Mouse (Mus musculus): ENCODE results near the gene Micall2. TPM values are rescaled to one million over a fixed set of nuclear protein-coding genes. Genes with fewer than 3 reads are reported as not detected.

The Micall2 gene
- polyA plus RNA-seq, 1 experiment from 2014 or later, result 8.1 TPM

- ATAC-seq (ENCODE audit: low FRiP score), result peak; percentile 36; the same call in 1 of the 2 replicates
These were observed 67.6 kb downstream of the Micall2 start for GRCm38 (mm10) chr5:139668494-139668893.

DNA sequence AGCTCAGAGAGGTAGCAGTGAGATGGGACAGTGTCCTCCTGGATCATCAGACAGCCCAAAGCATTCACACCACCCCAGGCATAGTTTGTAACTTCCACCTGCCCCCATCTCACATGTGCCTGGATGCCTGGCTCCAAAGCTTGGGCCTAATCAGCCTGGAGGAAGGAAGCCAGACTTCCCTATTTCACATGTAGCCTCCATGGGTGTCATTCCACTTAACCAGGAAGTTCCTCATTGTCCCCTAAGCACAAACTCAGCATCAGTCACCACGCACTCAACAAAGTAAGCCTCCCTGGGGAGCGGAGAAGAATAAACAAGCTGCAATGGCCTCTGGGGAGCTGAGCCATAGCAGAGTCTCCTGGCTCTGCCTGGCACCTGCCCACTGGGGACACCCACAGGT is 69.6 kb downstream of the Micall2 start:
- ATAC-seq (ENCODE audit: low FRiP score), result no peak
- Histone ChIP-seq H3K4me1 (replicated peaks) (peaks cover 38% of the 10 kb centered on the region), H3K27ac (no peak overlapping the region), H3K9ac (no peak overlapping the region), H3K9me3 (no peaks in the 10 kb centered on the region), H3K27me3 (peaks cover 94% of the 10 kb centered on the region), H3K36me3 (no peaks in the 10 kb centered on the region), H3K4me2 (no peak overlapping the region), H3K4me3 (no peak overlapping the region)
- 37% methylated on average over 2 of the region's 2 CpGs for WGBS

More at GRCm38 (mm10) chr5:139668494-139668893, 67.6 kb downstream of the Micall2 start:
- under 1% methylated on average over 24 of the region's 24 CpGs for WGBS
- Histone ChIP-seq H3K36me3 (no peaks in the 10 kb centered on the region), H3K4me3 (peak overlapping the region; percentile 17; the same call in 1 of the 2 replicates), H3K27ac (no peak overlapping the region), H3K4me1 (replicated peaks) (peaks cover 38% of the 10 kb centered on the region), H3K4me2 (peak overlapping the region; percentile 41), H3K27me3 (peaks cover 98% of the 10 kb centered on the region), H3K9ac (0 out of 2 replicates have a peak overlapping the region, but pooled peaks have one; percentile 8), H3K9me3 (no peaks in the 10 kb centered on the region)

DNA sequence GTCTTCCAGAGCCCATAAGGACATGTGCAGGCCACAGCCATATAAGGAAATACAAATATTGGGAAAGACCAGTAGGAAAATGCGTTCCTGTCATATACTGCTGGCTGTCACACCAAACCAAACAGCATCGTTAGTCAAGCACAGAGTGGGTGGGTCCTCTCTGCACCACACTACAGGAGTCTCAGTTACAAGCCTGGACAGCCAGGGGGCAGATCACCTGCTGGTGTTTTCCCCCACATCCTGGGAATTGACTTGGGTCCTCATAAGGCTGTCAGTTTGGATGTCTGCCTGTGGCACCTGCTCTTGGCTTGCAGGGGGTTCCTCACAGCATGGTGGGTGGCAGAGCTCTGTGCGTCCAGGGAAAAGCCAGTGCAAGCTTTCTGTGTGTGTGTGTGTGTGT is 70.8 kb downstream of the Micall2 start:
- Histone ChIP-seq H3K36me3 (no peaks in the 10 kb centered on the region), H3K4me2 (no peak overlapping the region), H3K27me3 (peaks cover 94% of the 10 kb centered on the region), H3K9ac (no peak overlapping the region), H3K4me1 (replicated peaks) (peaks cover 38% of the 10 kb centered on the region), H3K27ac (no peak overlapping the region), H3K9me3 (no peaks in the 10 kb centered on the region), H3K4me3 (no peak overlapping the region)
- WGBS, result 61% methylated on average over 3 of the region's 3 CpGs
- ATAC-seq (ENCODE audit: low FRiP score), result no peak

- Histone ChIP-seq H3K27ac (no peak overlapping the region), H3K4me2 (no peak overlapping the region), H3K27me3 (peaks cover 84% of the 10 kb centered on the region), H3K9me3 (no peaks in the 10 kb centered on the region), H3K36me3 (no peaks in the 10 kb centered on the region), H3K4me1 (replicated peaks) (peaks cover 31% of the 10 kb centered on the region), H3K4me3 (no peak overlapping the region), H3K9ac (no peak overlapping the region)
- ATAC-seq (ENCODE audit: low FRiP score), result no peak
- WGBS, result 69% methylated on average over 7 of the region's 8 CpGs
These were observed 74.4 kb downstream of the Micall2 start for GRCm38 (mm10) chr5:139661713-139662112.

- Histone ChIP-seq H3K27ac (peak overlapping the region; percentile 4; the same call in 1 of the 2 replicates), H3K9ac (0 out of 2 replicates have a peak overlapping the region, but pooled peaks have one; percentile 36), H3K9me3 (no peaks in the 10 kb centered on the region), H3K4me2 (peak overlapping the region; percentile 34), H3K4me3 (peak overlapping the region; percentile 9; the same call in 1 of the 2 replicates), H3K27me3 (peaks cover 71% of the 10 kb centered on the region), H3K4me1 (replicated peaks) (peaks cover 23% of the 10 kb centered on the region), H3K36me3 (no peaks in the 10 kb centered on the region)
- 1% methylated on average over 18 of the region's 18 CpGs for WGBS
- no peak for ATAC-seq (ENCODE audit: low FRiP score)
These were observed 76.8 kb downstream of the Micall2 start for GRCm38 (mm10) chr5:139659307-139659706.

- ATAC-seq (ENCODE audit: low FRiP score), result 0 out of 2 replicates have a peak, but pooled peaks have one; percentile 32
- H3K4me1 ChIP-seq (replicated peaks), result peaks cover 21% of the 10 kb centered on the region
- peak overlapping the region; percentile 4; the same call in 1 of the 2 replicates for H3K27ac ChIP-seq
- peak overlapping the region; percentile 34; the same call in 1 of the 2 replicates for H3K4me2 ChIP-seq
- H3K9me3 ChIP-seq, result no peaks in the 10 kb centered on the region
- no peaks in the 10 kb centered on the region for H3K36me3 ChIP-seq
- no peak overlapping the region for H3K4me3 ChIP-seq
- 23% methylated on average over 7 of the region's 7 CpGs for WGBS
- H3K9ac ChIP-seq, result 0 out of 2 replicates have a peak overlapping the region, but pooled peaks have one; percentile 36
- peaks cover 66% of the 10 kb centered on the region for H3K27me3 ChIP-seq
These were observed 77.3 kb downstream of the Micall2 start for GRCm38 (mm10) chr5:139658865-139659264.

GRCm38 (mm10) chr5:139657959-139658602 is 78.1 kb downstream of the Micall2 start:
- H3K27ac ChIP-seq, result peak overlapping the region; percentile 12; the same call in 1 of the 2 replicates
- H3K27me3 ChIP-seq, result peaks cover 65% of the 10 kb centered on the region
- 53% methylated on average over 10 of the region's 10 CpGs for WGBS
- H3K4me1 ChIP-seq (replicated peaks), result peaks cover 21% of the 10 kb centered on the region
- H3K9ac ChIP-seq, result no peak overlapping the region
- no peak overlapping the region for H3K4me2 ChIP-seq
- no peak overlapping the region for H3K4me3 ChIP-seq
- no peaks in the 10 kb centered on the region for H3K36me3 ChIP-seq
- ATAC-seq (ENCODE audit: low FRiP score), result no peak
- H3K9me3 ChIP-seq, result no peaks in the 10 kb centered on the region

Small RNA genes lying within 50 kb of the gene (microRNA-seq; reads per million reads assigned to microRNA genes)
- not detected for gene Mir7037

Other genes with a start within 250 kb of the Micall2 start
- 48.8 and 60.7 TPM in 2 replicates for gene Uncx, start 192.8 kb downstream of the Micall2 start, polyA plus RNA-seq (2015; fragmentation: Nextera tagmentation; extraction: Ambion mirVana)
- gene Ints1, start 39.3 kb upstream of the Micall2 start, polyA plus RNA-seq (2015; fragmentation: Nextera tagmentation; extraction: Ambion mirVana), result 24.7 and 27.3 TPM in 2 replicates
- gene Mafk, start 55.2 kb upstream of the Micall2 start, polyA plus RNA-seq (2015; fragmentation: Nextera tagmentation; extraction: Ambion mirVana), result 13.2 and 13.4 TPM in 2 replicates
- gene Tmem184a, start 83.6 kb upstream of the Micall2 start, polyA plus RNA-seq (2015; fragmentation: Nextera tagmentation; extraction: Ambion mirVana), result 0.05 and 0.12 TPM in 2 replicates
- gene Gm26938, start 90.1 kb upstream of the Micall2 start, polyA plus RNA-seq (2015; fragmentation: Nextera tagmentation; extraction: Ambion mirVana), result not detected in 2 replicates
- gene Psmg3, start 90.5 kb upstream of the Micall2 start, polyA plus RNA-seq (2015; fragmentation: Nextera tagmentation; extraction: Ambion mirVana), result 73.5 and 78.7 TPM in 2 replicates
- 1.3 and 1.4 TPM in 2 replicates for gene Elfn1, start 171.6 kb upstream of the Micall2 start, polyA plus RNA-seq (2015; fragmentation: Nextera tagmentation; extraction: Ambion mirVana)